Mouse (Mus musculus) gastrocnemius, adult 18-20 months (tissue): ENCODE data around the gene Coil. TPM values are rescaled to one million over a fixed set of nuclear protein-coding genes. Genes with fewer than 3 reads are reported as not detected.
A peak's percentile ranks its signal among the peaks of the same experiment; 100 is the strongest.
"Not testable (repeated sequence)": the region's sequence is repeated elsewhere in the genome, so short reads cannot be mapped to it uniquely, and the experiment has no call there.

Source experiments
- DNase-seq: peaks from one replicate; pipeline ENCODE4 v3.0.0; 2021; ENCODE audit warnings: low spot score
- total RNA-seq, 2 experiments: library from RNA; stranded (reverse); gene quantifications; 2 replicates each; pipeline ENCODE4 v1.2.3; 2021

Gene Coil
- total RNA-seq, 2 experiments from 2014 or later, result 4.1 to 4.5 TPM

GRCm38 (mm10) chr11:89039325-89039724, 69.3 kb downstream of the Coil start:
- peak; percentile 53 for DNase-seq

GRCm38 (mm10) chr11:89041073-89041472, 71.0 kb downstream of the Coil start:
- DNase-seq, result not testable (repeated sequence)

Other genes with a start within 250 kb of the Coil start
- gene Akap1, start 105.7 kb upstream of the Coil start, total RNA-seq, result 10 to 100 TPM; 54.5 to 82.7 TPM
- 1 to 10 TPM; 5.9 to 8.8 TPM for gene Scpep1, start 14.8 kb upstream of the Coil start, total RNA-seq
- not detected for gene Elobl, start 3.3 kb upstream of the Coil start, total RNA-seq
- gene Trim25, start 29.1 kb downstream of the Coil start, total RNA-seq, result 1 to 10 TPM; 6.0 to 6.6 TPM
- gene Dgke, start 96.6 kb downstream of the Coil start, total RNA-seq, result 1 to 10 TPM; 2.7 to 3.0 TPM
- gene Gm525, start 103.6 kb downstream of the Coil start, total RNA-seq, result not detected